Mouse (Mus musculus) cerebellum, adult 18-20 months (tissue): ENCODE results near the gene Hip1.

Experiments
- DNase-seq, 2 experiments: peaks; one replicate each; pipeline ENCODE4 v3.0.0; 2021

Gene Hip1

GRCm38 (mm10) chr5:135362572-135362971 is 182.3 kb downstream of the Hip1 start:
- DNase-seq, result no peak

DNA sequence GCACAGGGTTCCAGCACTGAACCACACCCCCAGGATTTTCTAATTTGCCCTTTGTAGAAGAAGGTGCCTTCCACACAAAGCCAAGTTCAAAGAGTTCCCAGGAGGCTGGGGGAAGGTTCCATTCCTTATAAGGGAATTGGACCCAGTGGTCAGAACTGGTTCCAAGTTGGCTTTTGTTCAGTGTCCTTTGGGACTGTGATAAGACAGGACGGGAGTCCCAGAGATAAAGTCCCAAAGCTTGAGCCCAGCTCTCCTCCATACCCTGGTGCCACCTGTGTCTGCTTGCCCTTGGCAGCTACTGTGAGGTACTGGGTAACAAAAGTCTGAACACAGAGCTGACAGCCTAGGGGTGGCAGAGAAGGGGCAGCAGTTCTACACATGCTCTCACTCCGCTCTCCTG is 185.1 kb downstream of the Hip1 start:
- DNase-seq, result no peak

GRCm38 (mm10) chr5:135357556-135357955 is 187.4 kb downstream of the Hip1 start:
- no peak for DNase-seq
